Mouse (Mus musculus) ES-E14 (cell line): Measurements from ENCODE around the gene Fgd2.

Experiments
- CHD2 ChIP-seq: IDR thresholded peaks from 2 replicates; pipeline ENCODE4 v1.6.1; 2014; ENCODE audit warnings: mild to moderate bottlenecking, low read depth, low read length, inconsistent platforms
- HCFC1 ChIP-seq: IDR thresholded peaks from 2 replicates; pipeline ENCODE4 v1.6.1; 2012; ENCODE audit warnings: low read length, inconsistent platforms, borderline replicate concordance; ENCODE audit not compliant: insufficient read depth

GRCm38 (mm10) chr17:29428826-29429225 is 68.1 kb downstream of the Fgd2 start:
- TF ChIP-seq CHD2 (no peak), HCFC1 (no peak)
